ENCODE assay signal across 21 mouse cellular contexts in the genomic region with DNA sequence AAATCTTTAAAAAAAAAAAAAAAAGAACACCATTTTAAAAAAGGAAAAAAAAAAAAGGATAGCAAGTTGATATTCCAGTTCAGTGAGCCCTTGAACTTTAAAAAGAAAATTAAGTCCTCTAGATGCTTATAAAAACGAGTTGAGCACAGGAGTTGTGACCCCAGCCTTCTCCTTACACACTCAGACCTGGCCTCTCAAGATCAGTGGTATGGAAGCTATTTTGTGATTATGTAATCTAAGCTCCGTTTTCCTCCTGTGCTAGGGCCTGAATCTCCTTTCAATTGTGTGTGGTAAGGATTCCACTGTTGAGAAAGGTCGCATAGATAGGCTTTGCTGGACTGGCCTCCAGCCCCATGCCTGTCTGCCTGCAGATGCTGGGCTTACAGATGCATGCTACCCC. TPM values are rescaled to one million over a fixed set of nuclear protein-coding genes. Genes with fewer than 3 reads are reported as not detected.
A peak's percentile ranks its signal among the peaks of the same experiment; 100 is the strongest.
DNase-seq lines count a peak whose midpoint lies in the region; ATAC-seq lines count a peak whose summit lies in the region.
"Had no signal": no experiment of that assay in that cellular context is flagged by ENCODE, and none has a peak within 500 bp of the region (broad histone marks: within the 10 kb centered on the region; RNA-seq: fewer than 3 reads in every experiment).

No protein-coding gene starts in this region.

- peaks cover 3% of the 10 kb centered on the region; the same call in 1 of the 2 replicates for H3K36me3 ChIP-seq in lung, embryonic 16.5 days (ENCODE audit: control insufficient read depth, insufficient read depth, low read length)
- H3K36me3 ChIP-seq in embryonic facial prominence, embryonic 10.5 days (replicated peaks): peaks cover 14% of the 10 kb centered on the region
- no peaks in the 10 kb centered on the region for H3K36me3 ChIP-seq in embryonic facial prominence, embryonic 11.5 days (replicated peaks; ENCODE audit: control insufficient read depth, insufficient read depth, low read depth, low read length)
- H3K36me3 ChIP-seq: forebrain, embryonic 15.5 days had no signal

- no peaks in the 10 kb centered on the region for H3K27me3 ChIP-seq in lung, embryonic 16.5 days (ENCODE audit: control insufficient read depth, insufficient read depth, low read depth, low read length)
- no peaks in the 10 kb centered on the region for H3K27me3 ChIP-seq in embryonic facial prominence, embryonic 10.5 days (replicated peaks; ENCODE audit: low read depth, poor library complexity, severe bottlenecking)
- no peaks in the 10 kb centered on the region for H3K27me3 ChIP-seq in embryonic facial prominence, embryonic 11.5 days (ENCODE audit: control insufficient read depth, insufficient read depth, low read length)
- H3K27me3 ChIP-seq: embryonic facial prominence, embryonic 12.5 days; forebrain, embryonic 13.5 days; forebrain, embryonic 15.5 days; Patski had no signal

- WGBS in lung, embryonic 16.5 days: 52% methylated on average over 3 of the region's 3 CpGs
- 46% methylated on average over 3 of the region's 3 CpGs for WGBS in embryonic facial prominence, embryonic 10.5 days
- WGBS in embryonic facial prominence, embryonic 11.5 days: 45% methylated on average over 3 of the region's 3 CpGs

- DNase-seq in lung, postnatal 10 days: no peak
- DNase-seq in embryonic facial prominence, embryonic 10.5 days (ENCODE audit: low spot score): peak; percentile 13
- peak; percentile 11 for DNase-seq in embryonic facial prominence, embryonic 11.5 days (ENCODE audit: low spot score)
- DNase-seq in lung, postnatal 36 days: peak; percentile 24
- no peak for DNase-seq in neural tube, embryonic 10.5 days (ENCODE audit: extremely low spot score, low spot score)
- DNase-seq in Muller cell, postnatal 12 days (ENCODE audit: inconsistent ontology term): no peak
- DNase-seq: adrenal gland, adult 8-10 months; adrenal gland, postnatal 14 days; adrenal gland, postnatal 36 days; cerebellum, adult 11-12 months; cerebellum, adult 2 months; cerebellum, adult 9-10 months; cerebellum, postnatal 10 days; cerebellum, postnatal 25 days; forebrain, postnatal 0 days had no signal

- H3K4me3 ChIP-seq in lung, embryonic 16.5 days (ENCODE audit: low read length): no peak overlapping the region
- H3K4me3 ChIP-seq in embryonic facial prominence, embryonic 10.5 days: no peak overlapping the region
- no peak overlapping the region for H3K4me3 ChIP-seq in embryonic facial prominence, embryonic 11.5 days (ENCODE audit: low read depth, low read length)
- H3K4me3 ChIP-seq: embryonic facial prominence, embryonic 12.5 days; forebrain, embryonic 13.5 days; forebrain, embryonic 15.5 days had no signal

- no peak overlapping the region for H3K9ac ChIP-seq in lung, embryonic 16.5 days (ENCODE audit: low read length)
- H3K9ac ChIP-seq in embryonic facial prominence, embryonic 11.5 days (replicated peaks; ENCODE audit: low read length): no peak overlapping the region
- H3K9ac ChIP-seq: embryonic facial prominence, embryonic 12.5 days; forebrain, embryonic 13.5 days; forebrain, embryonic 15.5 days; forebrain, postnatal 0 days had no signal

- H3K4me1 ChIP-seq in lung, embryonic 16.5 days (replicated peaks; ENCODE audit: control insufficient read depth, insufficient read depth, low read length): no peaks in the 10 kb centered on the region
- H3K4me1 ChIP-seq in embryonic facial prominence, embryonic 10.5 days: peaks cover 4% of the 10 kb centered on the region; the same call in 1 of the 2 replicates
- H3K4me1 ChIP-seq in embryonic facial prominence, embryonic 11.5 days (ENCODE audit: control insufficient read depth, insufficient read depth, low read length): no peaks in the 10 kb centered on the region
- H3K4me1 ChIP-seq: embryonic facial prominence, embryonic 12.5 days; forebrain, embryonic 13.5 days; forebrain, embryonic 15.5 days had no signal

- H3K4me2 ChIP-seq in lung, embryonic 16.5 days (ENCODE audit: low read depth, low read length): no peak overlapping the region
- no peak overlapping the region for H3K4me2 ChIP-seq in embryonic facial prominence, embryonic 11.5 days (ENCODE audit: low read depth, low read length)
- H3K4me2 ChIP-seq: embryonic facial prominence, embryonic 12.5 days; forebrain, embryonic 13.5 days; forebrain, embryonic 15.5 days had no signal

- ATAC-seq in lung, embryonic 16.5 days (ENCODE audit: low read depth): peak; percentile 54
- ATAC-seq in embryonic facial prominence, embryonic 11.5 days (replicated peaks; ENCODE audit: insufficient number of reproducible peaks, low FRiP score, low TSS enrichment, low read depth): no peak
- ATAC-seq: activated CD4-positive, CD25-positive, alpha-beta regulatory T cell, adult 4 months; forebrain, embryonic 13.5 days; forebrain, embryonic 15.5 days; forebrain, postnatal 0 days; Patski had no signal

- H3K9me3 ChIP-seq in lung, embryonic 16.5 days (ENCODE audit: control insufficient read depth, low read length): no peaks in the 10 kb centered on the region
- H3K9me3 ChIP-seq in embryonic facial prominence, embryonic 10.5 days: no peaks in the 10 kb centered on the region
- H3K9me3 ChIP-seq in embryonic facial prominence, embryonic 11.5 days (replicated peaks; ENCODE audit: control insufficient read depth, low read length): no peaks in the 10 kb centered on the region
- H3K9me3 ChIP-seq: embryonic facial prominence, embryonic 12.5 days; forebrain, embryonic 13.5 days; forebrain, embryonic 15.5 days had no signal

- no peak overlapping the region for H3K27ac ChIP-seq in lung, embryonic 16.5 days (ENCODE audit: low read length)
- H3K27ac ChIP-seq in embryonic facial prominence, embryonic 10.5 days (replicated peaks): no peak overlapping the region
- H3K27ac ChIP-seq in embryonic facial prominence, embryonic 11.5 days (replicated peaks; ENCODE audit: low read depth, low read length): no peak overlapping the region
- H3K27ac ChIP-seq: embryonic facial prominence, embryonic 12.5 days; forebrain, embryonic 13.5 days; forebrain, embryonic 15.5 days had no signal

RNA-seq across cellular contexts. Expression of gene Klf5, which starts 54.0 kb away (rescaled TPM):
- 33.7 and 35.7 TPM in 2 replicates for polyA plus RNA-seq in lung, embryonic 16.5 days (2015; fragmentation: Nextera tagmentation; extraction: Ambion mirVana)
- 3.1 TPM in 2 replicates for polyA plus RNA-seq in embryonic facial prominence, embryonic 10.5 days (2016; fragmentation: Nextera tagmentation; extraction: Ambion mirVana)
- polyA plus RNA-seq in embryonic facial prominence, embryonic 11.5 days (2014; fragmentation: Nextera tagmentation; extraction: Ambion mirVana): 4.2 and 4.8 TPM in 2 replicates
- polyA plus RNA-seq: activated CD4-positive, CD25-positive, alpha-beta regulatory T cell, adult 4 months had no signal

Comparison
In these comparisons a context has a peak if more than half of its experiments do, and no peak if none do; other contexts are left out.
1. DNase-seq: peak in embryonic facial prominence, embryonic 10.5 days (single experiment), embryonic facial prominence, embryonic 11.5 days (single experiment) and lung, postnatal 36 days (single experiment); none in lung, postnatal 10 days (single experiment), neural tube, embryonic 10.5 days (single experiment) and Muller cell, postnatal 12 days (single experiment).